Mouse (Mus musculus) B cell, adult 2 months (primary cell): ENCODE measurements around the gene Dnajc13.

Source experiments
- DNase-seq, 2 experiments: peaks; one replicate each; pipeline ENCODE4 v3.0.0; 2022

Dnajc13 gene

GRCm38 (mm10) chr9:104182328-104182727 lies 80.4 kb downstream of the Dnajc13 start:
- DNase-seq: no peak

GRCm38 (mm10) chr9:104181626-104182025 lies 81.1 kb downstream of the Dnajc13 start:
- no peak for DNase-seq

- DNase-seq: no peak
These were observed 82.7 kb downstream of the Dnajc13 start for GRCm38 (mm10) chr9:104180046-104180445.

GRCm38 (mm10) chr9:104172342-104172741 lies 90.4 kb downstream of the Dnajc13 start:
- no peak for DNase-seq

GRCm38 (mm10) chr9:104171651-104172050 lies 91.1 kb downstream of the Dnajc13 start:
- no peak for DNase-seq

GRCm38 (mm10) chr9:104169986-104170385 lies 92.7 kb downstream of the Dnajc13 start:
- no peak for DNase-seq

- no peak for DNase-seq
These were observed 96.8 kb downstream of the Dnajc13 start for GRCm38 (mm10) chr9:104165926-104166325.

- DNase-seq: no peak
These were observed 98.5 kb downstream of the Dnajc13 start for GRCm38 (mm10) chr9:104164194-104164593.

- DNase-seq: no peak
These were observed 101.6 kb downstream of the Dnajc13 start for GRCm38 (mm10) chr9:104161117-104161516.

GRCm38 (mm10) chr9:104157291-104157690 lies 105.4 kb downstream of the Dnajc13 start:
- no peak for DNase-seq

- DNase-seq: no peak
These were observed 106.2 kb downstream of the Dnajc13 start for GRCm38 (mm10) chr9:104156506-104156905.

- DNase-seq: no peak
These were observed 107.5 kb downstream of the Dnajc13 start for GRCm38 (mm10) chr9:104155100-104155715.

GRCm38 (mm10) chr9:104152121-104152520 lies 110.6 kb downstream of the Dnajc13 start:
- no peak for DNase-seq

- DNase-seq: no peak
These were observed 113.8 kb downstream of the Dnajc13 start for GRCm38 (mm10) chr9:104148969-104149368.

GRCm38 (mm10) chr9:104146683-104147082 lies 116.0 kb downstream of the Dnajc13 start:
- DNase-seq: no peak

GRCm38 (mm10) chr9:104144314-104144996 lies 118.3 kb downstream of the Dnajc13 start:
- DNase-seq: peak; percentile 15 to 19

GRCm38 (mm10) chr9:104142805-104143204 lies 119.9 kb downstream of the Dnajc13 start:
- no peak for DNase-seq

GRCm38 (mm10) chr9:104140351-104140750 lies 122.4 kb downstream of the Dnajc13 start:
- DNase-seq: no peak

- DNase-seq: no peak
These were observed 132.5 kb downstream of the Dnajc13 start for GRCm38 (mm10) chr9:104130141-104130755.

GRCm38 (mm10) chr9:104128110-104128509 lies 134.6 kb downstream of the Dnajc13 start:
- no peak for DNase-seq

GRCm38 (mm10) chr9:104126833-104127232 lies 135.9 kb downstream of the Dnajc13 start, which contains the start of gene Ackr4:
Gene Ackr4, minus strand, starts transcription at chr9:104126933.
- DNase-seq: no peak

GRCm38 (mm10) chr9:104123622-104124021 lies 139.1 kb downstream of the Dnajc13 start:
- DNase-seq: no peak

- DNase-seq: no peak
These were observed 139.6 kb downstream of the Dnajc13 start for GRCm38 (mm10) chr9:104123101-104123500.

- no peak for DNase-seq
These were observed 153.6 kb downstream of the Dnajc13 start for GRCm38 (mm10) chr9:104109151-104109550.
